Mouse (Mus musculus): ENCODE measurements around the gene Stat3. TPM values are rescaled to one million over a fixed set of nuclear protein-coding genes. Genes with fewer than 3 reads are reported as not detected.

The Stat3 gene
- 10 to 100 TPM; 93.5 to 93.9 TPM for total RNA-seq (2021)

DNA sequence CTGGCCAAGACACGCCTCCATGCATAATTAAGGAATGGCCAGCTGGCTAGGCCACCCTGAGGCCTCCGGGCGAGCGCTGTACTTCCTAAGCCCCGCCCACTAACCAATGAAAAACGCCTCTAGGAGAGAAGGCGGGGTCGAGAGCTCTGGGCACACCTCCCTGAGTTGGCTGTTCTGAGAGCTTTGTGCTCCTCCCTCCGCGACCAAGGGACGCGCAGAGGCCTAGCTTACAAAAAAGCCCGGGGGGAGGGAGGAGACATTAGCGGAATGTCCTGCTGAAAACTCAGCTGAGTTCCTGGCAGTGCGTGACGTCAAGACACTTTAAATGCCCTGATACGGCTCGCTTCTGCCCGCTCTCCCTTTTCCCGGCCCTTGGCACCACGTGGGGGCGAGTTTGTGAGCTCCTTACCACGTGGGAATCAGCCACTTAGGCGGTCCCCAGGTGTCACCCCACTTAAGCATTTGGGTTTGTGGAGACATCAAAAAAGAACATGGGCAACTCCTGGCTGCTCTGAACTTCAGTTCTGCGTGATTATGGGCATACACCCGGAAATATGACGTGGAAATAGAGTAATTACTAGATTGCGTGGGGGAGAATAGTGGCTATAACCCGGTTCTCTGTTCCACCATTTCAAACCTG, at the start of gene Stat3:
Gene Stat3 (minus strand): TSS at position 29 of the 640 bp plus-strand sequence.
- intact Hi-C loops (cut with DNase I), result loop anchor here (2.0 to 5.0 kb wide), 3 partner anchors 17 to 317 kb away; partner anchors contain the start of gene Dnajc7
- DNase-seq, result peak; percentile 100

DNA sequence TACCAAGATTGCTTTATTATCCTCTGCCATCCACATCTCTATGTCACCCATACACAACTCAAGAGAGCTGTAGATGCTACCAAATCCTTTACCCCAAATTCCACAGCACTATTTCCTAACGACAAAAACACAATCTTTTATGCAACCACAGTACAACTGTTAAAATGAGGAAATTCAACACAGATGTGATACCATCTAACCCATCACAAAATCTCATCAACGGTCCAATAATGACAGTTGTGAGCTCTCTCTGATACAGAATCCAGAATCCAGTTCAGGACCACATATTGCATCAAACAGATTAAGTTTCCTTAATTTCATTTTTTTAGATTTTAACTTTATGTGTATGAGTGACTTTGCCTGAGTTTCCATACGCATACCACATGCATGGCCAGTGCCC, 49.3 kb upstream of the Stat3 start:
- intact Hi-C loops (cut with DNase I), result no loop called here
- no peak for DNase-seq

DNA sequence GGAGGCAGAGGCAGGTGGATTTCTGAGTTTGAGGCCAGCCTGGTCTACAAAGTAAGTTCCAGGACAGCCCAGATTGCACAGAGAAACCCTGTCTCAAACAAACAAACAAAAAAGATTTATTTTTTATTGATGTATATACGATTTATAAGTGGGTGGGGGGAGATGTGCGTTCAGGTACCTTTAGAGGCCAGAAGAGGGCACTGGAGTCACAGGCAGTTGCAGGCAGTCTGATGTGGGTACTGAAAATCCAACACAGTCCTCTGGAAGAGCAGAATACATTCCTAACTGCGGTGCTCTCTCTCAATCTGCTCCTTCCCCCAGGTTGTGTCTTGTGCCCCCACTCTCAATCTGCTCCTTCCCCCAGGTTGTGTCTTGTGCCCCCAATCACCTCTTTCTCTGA, 46.3 kb upstream of the Stat3 start:
- intact Hi-C loops (cut with DNase I), result no loop called here
- DNase-seq, result no peak

DNA sequence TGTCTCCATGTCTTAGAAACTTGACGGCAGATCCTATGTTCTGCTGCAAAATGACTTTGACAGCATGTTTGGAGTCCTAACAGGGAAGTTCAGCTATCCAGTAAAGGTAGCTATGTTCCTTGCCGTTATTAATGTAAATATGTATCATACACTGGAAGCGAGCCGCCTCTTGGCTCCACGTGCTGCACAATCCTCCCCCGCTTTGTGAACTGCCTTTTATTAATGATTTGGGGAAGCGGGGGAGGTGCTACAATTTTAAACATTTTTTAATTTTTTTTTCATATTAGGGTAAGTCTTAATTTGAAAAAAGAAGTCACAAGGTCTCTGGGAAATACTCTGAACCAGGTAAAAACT, 44.4 kb upstream of the Stat3 start:
- intact Hi-C loops (cut with DNase I), result loop anchor here (1.0 to 2.0 kb wide), 4 partner anchors 25 to 197 kb away; partner anchors contain the start of gene Atp6v0a1
- DNase-seq, result no peak

DNA sequence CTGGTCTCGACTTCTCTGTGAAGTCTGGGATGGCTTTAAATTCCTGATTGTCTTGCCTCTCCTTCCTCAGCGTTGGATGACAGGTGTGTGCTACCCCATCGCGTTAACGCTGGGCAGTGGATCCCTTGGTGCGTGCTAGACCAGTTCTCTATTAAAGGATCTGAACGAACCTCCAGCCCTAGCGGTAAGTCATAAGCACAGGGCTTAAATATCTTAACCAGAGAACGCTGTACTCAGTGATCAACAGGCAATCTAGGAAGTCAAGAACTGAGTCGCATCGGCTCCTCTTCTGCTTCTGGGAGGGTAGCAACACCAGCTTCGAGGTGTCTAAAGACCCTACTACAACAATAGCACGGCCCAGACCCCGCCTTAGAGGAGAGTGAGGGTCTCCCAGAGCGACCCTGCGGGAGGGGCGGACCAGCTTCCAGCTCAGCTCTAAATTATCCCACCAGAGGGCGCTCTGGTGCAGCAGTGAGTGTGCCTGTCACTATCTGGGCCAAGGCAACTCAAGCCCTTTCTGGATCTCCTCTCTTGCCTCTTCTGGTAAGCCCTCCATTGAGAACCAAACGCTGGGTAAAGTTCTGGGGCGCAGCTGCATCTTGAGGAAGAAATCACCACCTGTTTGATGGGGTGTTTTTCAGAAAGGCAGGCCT, 43.9 kb upstream of the Stat3 start:
- intact Hi-C loops (cut with DNase I), result loop anchor here (1.0 to 2.0 kb wide), 4 partner anchors 26 to 197 kb away; partner anchors contain the start of gene Atp6v0a1
- peak; percentile 89 to 90 for DNase-seq

DNA sequence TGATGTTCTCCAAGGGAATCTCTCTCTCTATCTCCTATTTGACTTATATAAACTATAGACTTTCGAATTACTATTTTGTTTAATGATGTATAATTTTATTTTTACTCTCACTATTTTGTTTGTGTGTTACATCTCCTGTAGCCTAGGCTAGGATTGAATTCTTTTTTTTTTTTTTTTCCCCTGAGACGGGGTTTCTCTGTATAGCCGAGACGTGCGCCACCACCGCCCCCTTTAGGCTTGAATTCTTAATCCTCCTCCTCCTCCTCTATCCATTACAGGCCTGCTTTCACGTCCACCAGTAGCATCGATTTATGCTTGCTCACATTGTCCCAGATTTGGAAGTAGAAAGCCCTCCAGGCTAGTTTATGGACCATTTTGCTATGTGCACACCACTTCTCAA, 42.7 kb upstream of the Stat3 start:
- intact Hi-C loops (cut with DNase I), result loop anchor here (2.0 kb wide), 2 partner anchors 27 to 75 kb away; partner anchors contain the start of gene Atp6v0a1
- no peak for DNase-seq

DNA sequence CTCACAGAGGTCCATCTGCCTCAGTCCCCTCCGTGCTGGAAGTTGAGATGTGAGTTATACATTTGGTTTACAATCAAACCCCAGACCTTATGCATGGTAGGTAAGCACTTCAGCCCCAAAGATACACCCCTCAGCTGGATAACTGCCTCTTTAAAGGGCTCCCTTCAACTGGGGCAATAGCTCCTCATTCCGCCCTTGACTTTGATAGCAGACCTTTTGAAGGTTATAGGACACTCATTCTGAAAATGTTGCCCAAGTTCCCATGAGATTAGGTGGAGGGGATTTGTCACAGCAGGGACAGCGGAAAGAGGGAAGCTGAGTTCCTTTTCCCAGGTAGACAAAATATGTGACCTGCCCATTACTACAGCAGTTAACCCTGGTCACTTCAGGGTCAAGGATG, 41.9 kb upstream of the Stat3 start:
- no peak for DNase-seq
- intact Hi-C loops (cut with DNase I), result no loop called here

DNA sequence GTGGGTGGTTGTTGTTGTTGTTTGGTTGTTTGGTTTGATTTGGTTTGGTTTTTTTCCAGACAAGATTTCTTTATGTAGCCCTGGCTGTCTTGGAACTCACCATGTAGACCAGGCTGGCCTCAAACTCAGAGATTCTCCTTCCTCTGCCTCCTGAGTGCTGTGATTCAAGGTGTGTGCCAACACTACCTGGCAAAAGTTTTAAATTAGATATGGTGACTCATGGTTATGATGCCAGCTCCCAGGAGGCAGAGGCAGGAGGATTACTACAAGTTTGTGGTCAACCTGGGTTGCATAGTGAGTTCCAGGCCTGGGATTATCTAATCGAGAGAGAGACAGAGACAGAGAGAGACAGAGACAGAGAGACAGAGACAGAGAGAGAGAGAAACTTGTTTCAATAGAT, 41.1 kb upstream of the Stat3 start:
- intact Hi-C loops (cut with DNase I), result loop anchor here (1.0 kb wide), 1 partner anchor 18 kb away; no protein-coding TSS in a partner anchor
- DNase-seq, result no peak

DNA sequence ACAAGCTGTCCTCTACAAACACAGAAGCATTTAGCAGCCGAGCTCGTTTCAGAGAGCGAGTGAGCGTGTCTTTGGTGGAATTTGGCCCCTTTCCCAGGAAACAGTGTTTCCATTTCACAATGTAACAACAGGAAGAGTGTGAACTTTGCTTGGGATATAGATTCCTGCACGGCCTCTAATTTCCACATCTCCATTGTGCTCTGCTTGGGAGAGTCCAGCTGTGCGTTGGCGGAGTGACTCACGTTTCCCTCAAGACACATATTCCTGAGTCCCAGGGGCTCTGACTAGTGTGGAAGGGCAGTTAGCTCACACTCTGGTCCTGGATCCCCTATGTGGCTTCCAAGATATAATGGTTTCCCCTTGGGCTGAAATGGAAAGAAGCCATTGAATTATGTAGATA, 40.5 kb upstream of the Stat3 start:
- peak in 1 of 2 experiments; percentile 59 for DNase-seq
- intact Hi-C loops (cut with DNase I), result loop anchor here (1.0 kb wide), 1 partner anchor 18 kb away; no protein-coding TSS in a partner anchor

DNA sequence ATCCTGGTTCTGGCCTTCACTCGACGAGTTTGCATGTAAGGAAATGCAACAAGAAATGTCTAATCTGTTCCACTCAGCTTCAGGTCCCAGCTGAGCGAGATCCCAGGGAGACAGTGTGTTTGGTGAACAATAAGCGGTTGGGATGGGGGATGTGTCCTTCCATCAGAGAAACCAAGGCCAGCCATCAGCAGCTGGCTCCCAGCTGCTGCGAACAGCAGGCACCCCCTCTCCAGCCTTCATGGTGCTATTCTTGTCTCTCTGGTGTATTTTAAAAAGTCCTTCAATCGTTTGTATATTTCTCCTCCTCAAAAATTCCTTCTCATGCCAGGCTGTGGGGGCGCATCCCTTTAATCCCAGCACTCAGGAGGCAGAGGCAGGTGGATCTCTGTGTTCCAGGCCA, 35.9 kb upstream of the Stat3 start:
- DNase-seq, result no peak
- intact Hi-C loops (cut with DNase I), result no loop called here

DNA sequence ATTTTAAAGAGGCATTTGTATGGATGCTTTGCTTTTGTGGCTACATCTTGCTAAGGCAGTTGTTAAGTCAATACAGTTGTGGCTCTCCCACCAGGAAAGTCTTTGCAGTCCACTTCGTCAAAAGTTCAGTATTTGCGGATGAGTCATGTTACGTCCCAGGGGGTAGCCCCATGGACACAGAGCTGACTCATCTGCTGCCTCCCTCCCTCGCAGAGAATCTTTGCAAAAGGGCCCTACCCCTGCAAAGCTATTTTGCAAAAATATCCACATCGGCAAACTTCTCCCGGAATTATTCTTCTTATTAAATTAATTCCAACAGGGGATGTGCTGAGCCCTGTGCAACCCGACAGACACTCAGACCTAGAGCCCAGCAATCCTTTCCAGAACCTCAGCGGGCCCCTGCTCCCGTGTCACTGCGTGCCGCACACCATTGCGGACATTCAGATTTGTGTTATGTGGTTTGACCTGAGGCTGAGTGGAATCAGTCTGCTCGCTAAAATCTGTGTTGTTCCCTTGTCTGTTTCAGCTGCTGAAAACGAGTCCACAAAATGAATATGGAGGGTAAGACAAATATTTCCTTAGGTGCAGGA, 35.1 kb upstream of the Stat3 start:
- intact Hi-C loops (cut with DNase I), result no loop called here
- DNase-seq, result peak in 1 of 2 experiments; percentile 35

DNA sequence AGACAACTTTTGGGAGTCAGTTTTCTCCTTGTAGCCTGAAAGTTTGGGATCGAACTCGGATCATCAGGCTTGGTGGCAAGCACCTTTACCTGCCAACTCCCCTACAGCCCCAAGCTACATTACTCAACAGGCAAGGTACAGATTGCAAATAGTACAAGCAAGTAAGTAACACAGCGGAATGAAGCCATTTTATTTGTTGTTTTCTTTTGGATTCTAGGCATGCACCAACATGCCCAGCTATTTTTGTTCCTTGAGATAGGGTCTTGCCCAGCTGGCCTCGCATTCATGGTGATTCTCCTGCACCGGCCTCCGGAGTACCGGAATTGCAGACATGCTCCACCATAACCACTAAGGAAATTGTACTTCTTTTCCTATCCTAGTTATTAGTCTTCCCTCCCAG, 33.9 kb upstream of the Stat3 start:
- no peak for DNase-seq
- intact Hi-C loops (cut with DNase I), result no loop called here

DNA sequence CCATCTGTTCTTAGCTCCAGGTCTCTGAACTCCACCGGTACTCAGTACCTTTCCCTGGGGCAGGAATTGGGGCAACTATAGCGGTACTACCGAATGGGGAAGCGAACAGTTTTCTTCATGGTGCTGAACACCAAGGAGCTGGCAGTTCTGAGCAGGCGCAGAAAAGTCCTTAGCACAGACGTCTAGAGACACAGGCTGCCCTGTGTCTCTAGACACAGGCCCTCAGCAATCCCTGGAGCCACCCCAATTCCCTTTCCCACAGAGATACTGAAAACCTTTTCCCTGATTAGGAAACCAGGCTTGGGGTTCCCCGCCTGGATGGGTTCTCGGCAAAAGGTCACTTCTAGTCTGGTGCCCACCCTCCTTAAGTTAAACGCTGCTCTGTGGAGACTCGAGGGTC, 32.1 kb upstream of the Stat3 start:
- DNase-seq, result no peak
- intact Hi-C loops (cut with DNase I), result no loop called here

DNA sequence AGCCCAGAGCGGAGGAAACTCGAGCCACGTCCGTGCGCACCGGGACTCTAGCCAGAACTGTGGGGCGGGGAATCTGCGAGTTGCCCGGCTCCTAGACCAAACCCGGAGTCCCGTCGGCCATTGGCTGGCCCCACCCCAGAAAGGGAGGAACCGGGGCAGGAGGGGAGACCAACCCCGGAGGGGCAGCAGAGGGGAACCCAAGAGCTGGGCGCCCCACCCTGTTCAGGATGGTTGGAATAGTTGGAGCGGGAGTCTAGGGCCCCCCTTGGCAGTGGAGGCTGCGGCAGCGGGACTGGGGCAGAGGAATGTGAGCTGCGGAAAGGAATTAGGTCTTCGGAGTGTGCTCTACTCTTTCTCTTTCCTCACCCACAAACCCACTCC, 31.2 kb upstream of the Stat3 start, which contains the start of gene Cavin1:
Gene Cavin1 (minus strand): TSS at position 331 of the 381 bp plus-strand sequence.
- intact Hi-C loops (cut with DNase I), result no loop called here
- DNase-seq, result peak; percentile 98 to 99

DNA sequence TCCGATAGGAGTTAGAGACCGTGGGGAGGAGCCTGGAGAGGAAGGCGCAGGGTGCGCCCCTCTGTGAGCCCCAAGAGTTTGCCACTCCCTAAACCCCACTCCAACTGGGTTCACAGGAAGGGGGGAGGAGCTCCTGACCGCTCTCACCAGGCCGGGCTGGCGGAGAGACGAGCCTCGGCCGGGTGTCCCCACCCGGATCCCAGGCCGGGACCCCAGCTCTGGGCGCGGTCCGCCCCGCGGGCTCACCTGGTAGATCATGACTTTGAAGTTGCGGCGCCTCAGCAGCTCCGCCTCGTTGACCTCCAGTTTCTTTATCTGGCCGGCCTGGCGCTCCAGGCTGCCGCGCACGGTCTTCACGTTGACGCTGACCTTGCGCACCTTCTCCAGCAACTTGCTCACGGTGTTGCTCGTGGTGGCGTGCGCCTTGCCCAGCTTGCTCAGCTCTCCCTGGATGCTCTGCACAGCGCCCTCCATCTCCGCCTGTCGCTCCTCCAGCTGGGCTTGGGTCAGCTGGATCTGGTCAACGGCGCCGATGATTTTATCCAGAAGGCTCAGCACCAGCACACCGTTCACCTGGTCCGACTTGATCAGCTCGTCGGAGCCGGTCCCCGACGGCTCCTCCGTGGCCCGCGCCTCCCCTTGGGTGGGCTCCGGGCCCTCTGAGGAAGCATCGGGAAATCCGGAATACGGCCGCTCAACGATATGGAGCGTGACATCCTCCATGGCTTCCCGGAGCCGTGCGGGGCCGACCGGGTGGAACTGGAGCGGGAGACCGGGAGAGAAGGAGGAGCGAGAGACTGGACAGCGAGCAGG, 30.6 kb upstream of the Stat3 start:
- intact Hi-C loops (cut with DNase I), result loop anchor here (1.0 to 10.0 kb wide), 3 partner anchors 88 to 575 kb away; partner anchors contain the start of genes Cntnap1, Jup and Plekhh3
- DNase-seq, result peak; percentile 67 to 77

DNA sequence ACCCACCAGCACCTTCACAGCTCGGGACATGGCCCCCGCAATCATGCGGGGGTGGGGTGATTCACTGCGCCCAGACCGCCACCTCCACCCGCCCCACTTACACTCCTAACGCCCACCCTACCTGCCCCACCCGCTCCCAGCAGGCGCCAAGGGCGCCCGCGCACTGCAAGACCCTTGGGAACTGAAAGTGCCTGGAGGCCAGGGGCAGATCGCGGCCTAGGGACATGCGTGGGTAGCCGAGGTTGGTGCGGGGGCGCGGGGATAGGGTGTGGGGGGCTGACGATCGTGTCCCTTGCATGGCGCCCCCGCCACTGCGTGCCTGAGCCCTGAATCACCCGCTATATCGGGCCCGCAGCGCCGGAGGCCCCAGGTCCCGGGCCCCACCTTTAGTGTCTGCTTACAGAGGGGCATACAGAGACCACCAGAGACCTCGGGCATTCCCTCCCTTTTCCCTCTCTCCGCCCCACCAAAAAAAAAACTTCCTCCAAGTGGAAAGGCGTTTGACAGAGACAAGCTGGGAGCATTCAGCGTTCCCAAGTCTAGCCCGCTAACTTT, 29.9 kb upstream of the Stat3 start:
- intact Hi-C loops (cut with DNase I), result loop anchor here (1.0 to 10.0 kb wide), 3 partner anchors 89 to 574 kb away; partner anchors contain the start of genes Cntnap1, Jup and Plekhh3
- peak in 1 of 2 experiments; percentile 47 for DNase-seq

DNA sequence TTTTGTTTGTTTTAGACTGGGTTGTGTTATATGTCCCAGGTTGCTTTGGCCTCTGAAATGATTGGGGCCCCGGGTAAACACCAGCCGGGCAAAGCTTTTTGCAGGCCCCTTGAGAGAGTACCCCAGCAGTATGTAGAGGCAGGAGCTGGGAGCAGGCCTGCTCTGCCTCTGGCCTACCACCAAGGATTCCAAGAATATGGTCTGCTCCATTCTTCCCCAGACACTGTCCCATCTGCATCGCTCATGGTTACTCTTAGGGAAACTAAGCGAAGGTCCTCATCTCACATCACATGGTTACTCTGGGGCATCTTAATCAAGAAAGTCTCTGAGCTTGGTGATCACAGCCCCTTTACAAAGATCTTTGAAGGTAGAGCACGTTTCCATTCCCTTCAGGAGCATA, 29.2 kb upstream of the Stat3 start:
- intact Hi-C loops (cut with DNase I), result loop anchor here (5.0 to 10.0 kb wide), 2 partner anchors 204 to 574 kb away; partner anchors contain the start of genes Cntnap1, Jup and Plekhh3
- peak in 1 of 2 experiments; percentile 23 for DNase-seq

DNA sequence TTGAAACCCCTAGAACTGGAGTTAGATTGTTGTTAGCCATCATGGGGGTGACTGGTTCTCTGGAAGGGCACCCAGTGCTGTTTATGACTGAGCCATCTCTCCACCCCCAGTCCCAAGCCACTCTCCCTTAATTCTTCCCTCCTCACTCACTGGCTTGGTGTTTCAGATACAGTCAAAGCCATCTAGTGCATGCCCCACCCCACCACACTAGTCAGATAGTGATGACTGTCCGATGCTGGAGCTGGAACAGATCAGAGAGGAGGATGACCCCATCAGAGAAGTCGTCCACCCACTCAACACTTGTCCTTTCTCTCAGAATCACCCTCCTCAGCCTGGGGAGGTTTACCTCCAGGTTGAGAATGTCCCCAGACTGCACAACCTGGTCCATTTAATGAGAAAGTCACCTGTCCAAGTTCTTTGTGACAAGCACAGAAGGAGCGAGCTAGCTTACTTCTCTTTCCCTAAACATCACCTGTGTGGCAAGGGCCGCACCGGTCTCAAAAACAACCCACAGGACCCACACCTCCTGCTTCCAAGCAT, 28.6 kb upstream of the Stat3 start:
- intact Hi-C loops (cut with DNase I), result loop anchor here (5.0 to 10.0 kb wide), 2 partner anchors 204 to 573 kb away; partner anchors contain the start of genes Cntnap1, Jup and Plekhh3
- DNase-seq, result no peak

DNA sequence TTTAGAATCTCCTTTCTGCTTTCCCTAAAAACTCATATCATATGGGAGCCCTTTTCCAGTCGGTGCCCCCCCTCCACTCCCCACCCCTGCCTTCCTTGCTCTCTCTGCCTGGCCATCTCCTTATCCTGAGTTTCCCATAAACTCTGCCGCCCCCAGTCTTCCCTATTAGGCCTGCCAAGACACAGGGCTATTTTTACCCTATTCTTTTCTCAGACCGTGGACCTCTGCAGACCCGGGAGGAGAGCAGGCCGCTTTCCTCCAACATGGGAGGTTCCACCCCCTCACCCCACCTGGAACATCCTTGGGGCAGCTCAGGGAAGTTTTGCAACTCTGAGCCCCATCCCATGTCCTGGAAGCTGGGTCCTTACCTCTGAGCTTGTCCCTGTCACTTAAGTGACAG, 28.0 kb upstream of the Stat3 start:
- DNase-seq, result peak in 1 of 2 experiments; percentile 34
- intact Hi-C loops (cut with DNase I), result loop anchor here (5.0 to 10.0 kb wide), 2 partner anchors 205 to 573 kb away; partner anchors contain the start of genes Cntnap1, Jup and Plekhh3
